8 mouse cellular contexts compared by ENCODE assay signal in the genomic region with DNA sequence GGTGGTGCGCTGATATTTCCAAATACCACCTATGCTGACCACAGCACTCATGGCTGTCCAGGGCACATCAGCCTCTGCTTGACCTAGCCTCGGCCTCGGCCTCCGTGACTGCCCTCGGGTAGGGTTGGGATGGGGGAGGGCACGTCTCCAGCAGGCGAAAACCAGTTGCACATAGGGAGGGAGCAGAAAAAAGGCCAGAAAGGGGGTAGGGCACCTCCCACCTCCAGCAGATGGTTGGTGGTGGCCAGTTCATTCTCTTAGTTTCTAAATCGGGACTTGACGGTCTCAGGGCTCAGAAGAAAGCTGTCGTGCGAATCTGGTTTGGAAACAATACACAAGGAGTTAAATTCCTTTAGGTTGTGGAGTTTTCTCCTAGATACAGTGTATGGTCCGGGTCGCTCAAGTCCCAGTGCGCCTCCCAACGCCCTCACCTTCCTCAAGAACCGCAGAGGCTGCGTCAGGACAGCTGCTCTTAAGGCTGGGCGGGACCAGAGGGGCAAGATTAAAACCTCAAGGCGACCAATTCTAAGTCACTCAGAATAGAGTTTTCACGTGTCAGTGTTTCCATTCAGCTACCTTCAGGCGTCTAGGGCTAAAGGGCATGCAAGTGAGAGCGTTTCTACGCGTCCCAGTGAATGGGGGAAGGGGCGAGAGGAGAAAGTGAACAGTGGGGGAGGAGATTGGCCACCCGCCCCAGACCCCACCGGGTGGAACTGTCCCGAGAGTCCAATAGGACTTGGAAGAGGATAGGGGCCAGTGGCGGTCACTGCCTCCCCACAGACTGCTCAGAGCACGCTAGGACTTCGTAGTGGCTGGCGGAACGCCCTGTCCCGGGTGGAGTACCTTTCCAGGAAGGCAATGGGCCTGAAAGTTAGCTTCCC. TPM values are rescaled to one million over a fixed set of nuclear protein-coding genes. Genes with fewer than 3 reads are reported as not detected.
A peak's percentile ranks its signal among the peaks of the same experiment; 100 is the strongest.
DNase-seq lines count a peak whose midpoint lies in the region; ATAC-seq and TF ChIP-seq lines count a peak whose summit lies in the region.

No protein-coding gene starts in this region.

- H3K4me3 ChIP-seq in kidney, embryonic 14.5 days (ENCODE audit: low read length), result peak overlapping the region; percentile 20
- peak overlapping the region; percentile 54 for H3K4me3 ChIP-seq in embryonic facial prominence, embryonic 10.5 days
- peak overlapping the region; percentile 49 for H3K4me3 ChIP-seq in hindbrain, postnatal 0 days (ENCODE audit: low read length)
- peak overlapping the region; percentile 55 for H3K4me3 ChIP-seq in midbrain, embryonic 13.5 days (replicated peaks)

- DNase-seq in kidney, postnatal 4 days, result no peak
- peak; percentile 51 for DNase-seq in embryonic facial prominence, embryonic 10.5 days (ENCODE audit: low spot score)
- DNase-seq in hindbrain, postnatal 0 days (ENCODE audit: low spot score), result peak; percentile 61
- DNase-seq in adrenal gland, postnatal 25 days, result no peak
- no peak for DNase-seq in urinary bladder, postnatal 25 days (ENCODE audit: low spot score)
- no peak for DNase-seq in yolk sac, embryonic 10.5 days (ENCODE audit: low spot score)

- no peaks in the 10 kb centered on the region for H3K9me3 ChIP-seq in kidney, embryonic 14.5 days (ENCODE audit: control insufficient read depth, low read length)
- no peaks in the 10 kb centered on the region for H3K9me3 ChIP-seq in embryonic facial prominence, embryonic 10.5 days
- H3K9me3 ChIP-seq in hindbrain, postnatal 0 days (ENCODE audit: low read length), result no peaks in the 10 kb centered on the region
- no peaks in the 10 kb centered on the region for H3K9me3 ChIP-seq in midbrain, embryonic 13.5 days

- TF ChIP-seq CTCF in hindbrain, postnatal 0 days (IDR thresholded peaks at IDR 0.05; ENCODE audit: low read depth), result no peak

- H3K27ac ChIP-seq in kidney, embryonic 14.5 days (ENCODE audit: low read depth, low read length), result no peak overlapping the region
- peak overlapping the region; percentile 77 for H3K27ac ChIP-seq in embryonic facial prominence, embryonic 10.5 days (replicated peaks)
- peak overlapping the region; percentile 83 for H3K27ac ChIP-seq in hindbrain, postnatal 0 days
- peak overlapping the region; percentile 94 for H3K27ac ChIP-seq in midbrain, embryonic 13.5 days

- ATAC-seq in kidney, embryonic 14.5 days (ENCODE audit: low FRiP score, low TSS enrichment), result peak; percentile 59; the same call in 1 of the 2 replicates
- peak; percentile 75 for ATAC-seq in hindbrain, postnatal 0 days
- peak; percentile 84 for ATAC-seq in midbrain, embryonic 13.5 days

- WGBS in kidney, embryonic 14.5 days, result under 1% methylated on average over 34 of the region's 34 CpGs
- WGBS in embryonic facial prominence, embryonic 10.5 days, result under 1% methylated on average over 34 of the region's 34 CpGs
- WGBS in hindbrain, postnatal 0 days, result 2% methylated on average over 34 of the region's 34 CpGs
- under 1% methylated on average over 34 of the region's 34 CpGs for WGBS in midbrain, embryonic 13.5 days

- no peak overlapping the region for H3K9ac ChIP-seq in kidney, embryonic 14.5 days (ENCODE audit: low read depth, low read length)
- H3K9ac ChIP-seq in hindbrain, postnatal 0 days (replicated peaks; ENCODE audit: low read length), result peak overlapping the region; percentile 54; the same call in 1 of the 2 replicates
- peak overlapping the region; percentile 76 for H3K9ac ChIP-seq in midbrain, embryonic 13.5 days (replicated peaks)

- H3K4me1 ChIP-seq in kidney, embryonic 14.5 days (ENCODE audit: control insufficient read depth, insufficient read depth, low read length), result no peaks in the 10 kb centered on the region
- H3K4me1 ChIP-seq in embryonic facial prominence, embryonic 10.5 days, result peaks cover 30% of the 10 kb centered on the region
- no peaks in the 10 kb centered on the region for H3K4me1 ChIP-seq in hindbrain, postnatal 0 days (ENCODE audit: insufficient read depth, low read length)
- H3K4me1 ChIP-seq in midbrain, embryonic 13.5 days (replicated peaks), result peaks cover 56% of the 10 kb centered on the region

- peaks cover 88% of the 10 kb centered on the region for H3K27me3 ChIP-seq in kidney, embryonic 14.5 days (ENCODE audit: control insufficient read depth, insufficient read depth, low read length)
- peaks cover 92% of the 10 kb centered on the region for H3K27me3 ChIP-seq in embryonic facial prominence, embryonic 10.5 days (replicated peaks; ENCODE audit: low read depth, poor library complexity, severe bottlenecking)
- peaks cover 4% of the 10 kb centered on the region; the same call in 1 of the 2 replicates for H3K27me3 ChIP-seq in hindbrain, postnatal 0 days (ENCODE audit: insufficient read depth, low read length)
- no peaks in the 10 kb centered on the region for H3K27me3 ChIP-seq in midbrain, embryonic 13.5 days

- no peaks in the 10 kb centered on the region for H3K36me3 ChIP-seq in kidney, embryonic 14.5 days (ENCODE audit: control insufficient read depth, insufficient read depth, low read length)
- H3K36me3 ChIP-seq in embryonic facial prominence, embryonic 10.5 days (replicated peaks), result no peaks in the 10 kb centered on the region
- no peaks in the 10 kb centered on the region for H3K36me3 ChIP-seq in hindbrain, postnatal 0 days (ENCODE audit: insufficient read depth, low read length)
- no peaks in the 10 kb centered on the region for H3K36me3 ChIP-seq in midbrain, embryonic 13.5 days

- H3K4me2 ChIP-seq in kidney, embryonic 14.5 days (replicated peaks; ENCODE audit: low read depth, low read length), result peak overlapping the region; percentile 6; the same call in 1 of the 2 replicates
- H3K4me2 ChIP-seq in hindbrain, postnatal 0 days (ENCODE audit: low read depth, low read length), result peak overlapping the region; percentile 93
- peak overlapping the region; percentile 85 for H3K4me2 ChIP-seq in midbrain, embryonic 13.5 days (replicated peaks)

RNA-seq across cellular contexts. Expression of a gene that starts 9.3 kb away (rescaled TPM):
- polyA plus RNA-seq in kidney, embryonic 14.5 days (2014; fragmentation: Nextera tagmentation; extraction: Ambion mirVana), result not detected in 2 replicates
- polyA plus RNA-seq in embryonic facial prominence, embryonic 10.5 days (2016; fragmentation: Nextera tagmentation; extraction: Ambion mirVana), result 3.4 and 11.1 TPM in 2 replicates
- 17.9 and 19.4 TPM in 2 replicates for total RNA-seq in hindbrain, postnatal 0 days (2014; rRNA removed)
- polyA plus RNA-seq in hindbrain, postnatal 0 days (2015; fragmentation: Nextera tagmentation; extraction: Ambion mirVana), result 13.8 and 14.6 TPM in 2 replicates
- polyA plus RNA-seq in midbrain, embryonic 13.5 days (2015; fragmentation: Nextera tagmentation; extraction: Ambion mirVana), result 69.3 and 80.0 TPM in 2 replicates
- total RNA-seq in adrenal gland, postnatal 25 days (2021), result 0.06 TPM in 1 of 2 replicates, not detected in the other

Comparison
In these comparisons a context has a peak if more than half of its experiments do, and no peak if none do; other contexts are left out.
1. H3K4me2 ChIP-seq: peak in every context shown above with its lines; median percentile 93 in hindbrain, postnatal 0 days; 85 in midbrain, embryonic 13.5 days; 6 in kidney, embryonic 14.5 days.
2. DNase-seq: peak in embryonic facial prominence, embryonic 10.5 days (single experiment) and hindbrain, postnatal 0 days (single experiment); none in kidney, postnatal 4 days (0 of 2), adrenal gland, postnatal 25 days (single experiment), urinary bladder, postnatal 25 days (single experiment) and yolk sac, embryonic 10.5 days (single experiment).
3. Peak in every context shown above with its lines, with median percentiles within 50 percentile points of each other: ATAC-seq and H3K4me3 ChIP-seq.